Mouse (Mus musculus) forebrain, embryonic 10.5 days (tissue): ENCODE results near the gene Abca4. TPM values are rescaled to one million over a fixed set of nuclear protein-coding genes. Genes with fewer than 3 reads are reported as not detected.
"Not testable (repeated sequence)": the region's sequence is repeated elsewhere in the genome, so short reads cannot be mapped to it uniquely, and the experiment has no call there.

Experiments
- DNase-seq: peaks from one replicate; pipeline ENCODE4 v3.0.0-alpha.2; 2017; ENCODE audit warnings: low spot score; ENCODE audit errors: extremely low spot score
- H3K27ac ChIP-seq: fragments of 300-500 bp; sonication (generic); 2 replicates; pipeline ENCODE4 v1.5.1; 2016; ENCODE audit warnings: mild to moderate bottlenecking
- H3K27me3 ChIP-seq: fragments of 300-500 bp; sonication (generic); 2 replicates; pipeline ENCODE4 v1.6.1; 2016; ENCODE audit warnings: mild to moderate bottlenecking; ENCODE audit not compliant: poor library complexity, severe bottlenecking
- H3K36me3 ChIP-seq: fragments of 300-500 bp; sonication (generic); replicated peaks from 2 replicates; pipeline ENCODE4 v1.6.1; 2016; ENCODE audit warnings: mild to moderate bottlenecking, moderate library complexity
- H3K4me1 ChIP-seq: fragments of 300-500 bp; sonication (generic); 2 replicates; pipeline ENCODE4 v1.6.1; 2016
- H3K4me3 ChIP-seq: fragments of 300-500 bp; sonication (generic); 2 replicates; pipeline ENCODE4 v1.5.1; 2016; ENCODE audit warnings: mild to moderate bottlenecking, moderate library complexity
- H3K9me3 ChIP-seq: fragments of 300-500 bp; sonication (generic); 2 replicates; pipeline ENCODE4 v1.6.1; 2016; ENCODE audit warnings: mild to moderate bottlenecking, moderate library complexity
- WGBS: fragments of 180-500 bp; shearing (Covaris S2); methylation state at CpG from one replicate; pipeline ENCODE4 v1.1.7; 2016; 5-methylcytosine and 5-hydroxymethylcytosine counted together
- polyA plus RNA-seq: library from polyadenylated mRNA; unstranded; fragments of >200 nt; fragmentation: Nextera tagmentation; extraction: Ambion mirVana; gene quantifications from 2 replicates; pipeline ENCODE4 v1.2.1, GENCODE M21; 2016

Gene Abca4
- polyA plus RNA-seq, 1 experiment from 2014 or later = 1.7 TPM

DNA sequence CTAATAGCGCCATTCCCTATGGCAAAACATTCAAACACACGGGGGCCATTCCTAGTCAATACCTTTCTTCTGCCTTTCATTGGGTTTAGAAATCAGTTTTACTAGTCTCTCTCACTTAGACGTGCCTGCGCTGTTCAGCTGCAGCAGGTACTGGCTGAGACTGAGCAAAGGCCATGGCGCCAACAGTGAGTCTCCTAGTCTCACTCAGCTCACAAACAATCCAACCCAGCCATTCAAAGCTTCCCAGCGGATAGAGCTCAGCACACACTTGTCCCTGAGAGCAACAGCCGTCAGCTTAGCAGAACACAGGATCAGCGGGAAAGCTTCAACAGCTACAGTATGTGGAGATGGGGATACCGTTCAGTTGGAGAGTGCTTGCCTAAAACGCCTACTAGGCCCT is 27.5 kb downstream of the Abca4 start:
- no peak for DNase-seq
- no peak overlapping the region for H3K4me3 ChIP-seq
- peaks cover 51% of the 10 kb centered on the region for H3K27me3 ChIP-seq
- H3K9me3 ChIP-seq = no peaks in the 10 kb centered on the region
- WGBS = 71% methylated on average over 10 of the region's 10 CpGs
- peaks cover 30% of the 10 kb centered on the region for H3K4me1 ChIP-seq
- H3K36me3 ChIP-seq = no peaks in the 10 kb centered on the region
- no peak overlapping the region for H3K27ac ChIP-seq

DNA sequence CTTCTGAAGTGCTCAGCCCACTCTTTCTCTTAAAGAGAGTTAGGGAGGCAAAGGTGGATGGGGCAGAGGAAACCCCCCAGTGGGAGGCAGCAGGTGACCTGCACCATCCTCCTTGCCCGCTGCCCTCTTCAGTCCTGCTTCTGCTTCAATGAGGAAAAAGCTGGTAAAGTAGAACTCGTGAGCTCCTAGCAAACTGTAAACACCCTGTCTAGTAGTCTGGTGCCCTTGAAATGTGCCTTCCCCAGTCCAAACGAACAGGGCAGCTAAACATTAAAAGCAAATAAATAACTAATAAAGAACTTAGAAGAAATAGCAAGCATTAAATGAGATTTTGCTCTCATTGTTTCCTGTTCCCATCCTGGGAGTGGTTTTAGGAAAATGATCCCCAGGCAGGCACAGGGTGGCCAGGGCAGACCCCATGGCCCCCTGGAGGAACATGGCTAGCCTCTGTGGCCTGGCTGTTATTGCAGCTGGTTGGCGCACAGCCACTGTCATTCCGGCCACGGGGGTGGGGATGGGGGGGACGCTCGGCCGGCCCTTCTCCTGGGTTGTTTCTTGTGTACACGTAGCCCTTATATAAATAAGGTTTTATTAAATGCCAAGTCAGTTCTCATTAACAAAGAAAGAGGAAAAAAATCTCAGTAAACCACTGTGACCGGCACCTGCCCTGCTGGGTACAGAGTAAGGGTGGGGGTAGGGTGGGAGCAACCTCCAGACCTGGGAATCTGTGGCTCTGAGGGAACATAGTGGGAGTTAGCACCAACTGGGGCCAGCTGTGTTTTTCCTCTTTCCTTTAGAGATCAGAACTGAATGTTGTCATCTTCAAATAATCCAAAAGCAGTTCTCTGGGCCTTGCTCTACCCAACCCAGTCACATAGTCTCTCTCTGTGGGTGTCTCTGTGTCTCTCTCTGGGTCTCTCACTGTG is 28.7 kb downstream of the Abca4 start:
- Histone ChIP-seq H3K9me3 (no peaks in the 10 kb centered on the region), H3K4me1 (peaks cover 34% of the 10 kb centered on the region), H3K27ac (no peak overlapping the region), H3K36me3 (no peaks in the 10 kb centered on the region), H3K27me3 (peaks cover 53% of the 10 kb centered on the region), H3K4me3 (no peak overlapping the region)
- WGBS = 61% methylated on average over 11 of the region's 11 CpGs
- DNase-seq = peak; percentile 21

DNA sequence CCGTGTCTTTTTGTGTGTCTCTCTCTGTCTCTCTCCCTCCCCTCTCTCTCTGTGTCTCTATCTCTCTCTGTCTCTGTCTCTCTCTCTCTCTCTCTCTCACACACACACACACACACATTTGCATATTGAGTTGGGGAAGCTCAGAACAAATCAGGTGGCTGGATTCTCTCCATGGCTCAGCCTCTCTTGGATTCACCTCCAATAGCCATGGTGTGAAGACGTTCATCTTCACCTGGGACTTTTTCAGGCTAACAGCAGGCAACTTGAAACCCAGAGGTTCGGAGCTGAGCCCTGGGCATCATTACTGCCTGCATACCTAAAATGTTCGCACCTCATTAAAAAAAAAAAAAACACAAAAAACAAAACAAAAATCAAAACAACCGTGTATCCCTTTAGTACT is 29.4 kb downstream of the Abca4 start:
- Histone ChIP-seq H3K36me3 (no peaks in the 10 kb centered on the region), H3K9me3 (no peaks in the 10 kb centered on the region), H3K27ac (no peak overlapping the region), H3K4me1 (peaks cover 41% of the 10 kb centered on the region), H3K27me3 (peaks cover 60% of the 10 kb centered on the region), H3K4me3 (no peak overlapping the region)
- DNase-seq = no peak
- 68% methylated on average over 5 of the region's 5 CpGs for WGBS

DNA sequence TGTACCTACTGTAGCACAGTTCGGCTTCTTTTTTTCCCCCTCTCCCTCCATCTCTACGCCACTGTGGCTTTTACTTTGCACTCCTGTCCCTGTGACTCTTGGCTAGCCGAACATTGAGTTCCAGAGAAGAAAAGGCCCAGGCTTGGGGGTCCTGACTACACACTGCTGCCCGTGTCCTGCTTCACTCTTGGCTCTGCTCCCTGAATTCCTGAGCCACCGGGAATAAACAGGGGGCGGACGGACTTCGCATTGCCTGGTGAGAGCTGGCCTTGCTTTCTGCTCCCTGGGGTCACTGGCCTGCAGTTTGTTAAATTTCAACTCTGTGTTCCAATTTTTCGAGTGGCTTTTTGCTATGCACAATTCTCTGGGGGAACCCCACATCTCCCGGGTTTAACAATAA is 30.1 kb downstream of the Abca4 start:
- no peaks in the 10 kb centered on the region for H3K36me3 ChIP-seq
- 30% methylated on average over 10 of the region's 10 CpGs for WGBS
- DNase-seq = no peak
- H3K4me1 ChIP-seq = peaks cover 42% of the 10 kb centered on the region
- no peaks in the 10 kb centered on the region for H3K9me3 ChIP-seq
- peaks cover 68% of the 10 kb centered on the region for H3K27me3 ChIP-seq
- peak overlapping the region; percentile 56; the same call in 1 of the 2 replicates for H3K27ac ChIP-seq
- H3K4me3 ChIP-seq = no peak overlapping the region

DNA sequence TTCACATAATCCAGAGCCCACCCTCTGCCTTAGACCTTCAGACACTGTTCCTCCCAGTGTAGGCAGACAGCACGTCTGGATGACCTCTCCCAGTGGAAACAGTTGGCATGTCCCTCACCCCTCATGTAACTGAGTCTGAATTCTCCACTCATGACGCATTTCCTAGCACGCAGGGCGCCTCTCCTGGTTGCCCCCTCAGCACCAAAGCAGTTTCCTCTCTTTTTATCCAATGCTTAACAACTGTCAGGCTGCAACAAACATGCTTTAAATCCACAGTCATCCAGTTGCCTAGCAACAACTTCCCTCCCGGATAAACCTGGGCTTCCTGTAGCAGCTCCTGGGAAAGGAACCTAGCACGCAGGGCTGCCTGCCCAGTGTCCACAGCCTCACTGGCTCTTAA is 33.9 kb downstream of the Abca4 start:
- Histone ChIP-seq H3K9me3 (no peaks in the 10 kb centered on the region), H3K4me3 (no peak overlapping the region), H3K27ac (no peak overlapping the region), H3K27me3 (peaks cover 90% of the 10 kb centered on the region), H3K4me1 (peaks cover 35% of the 10 kb centered on the region), H3K36me3 (no peaks in the 10 kb centered on the region)
- no peak for DNase-seq
- WGBS = 41% methylated on average over 6 of the region's 6 CpGs

DNA sequence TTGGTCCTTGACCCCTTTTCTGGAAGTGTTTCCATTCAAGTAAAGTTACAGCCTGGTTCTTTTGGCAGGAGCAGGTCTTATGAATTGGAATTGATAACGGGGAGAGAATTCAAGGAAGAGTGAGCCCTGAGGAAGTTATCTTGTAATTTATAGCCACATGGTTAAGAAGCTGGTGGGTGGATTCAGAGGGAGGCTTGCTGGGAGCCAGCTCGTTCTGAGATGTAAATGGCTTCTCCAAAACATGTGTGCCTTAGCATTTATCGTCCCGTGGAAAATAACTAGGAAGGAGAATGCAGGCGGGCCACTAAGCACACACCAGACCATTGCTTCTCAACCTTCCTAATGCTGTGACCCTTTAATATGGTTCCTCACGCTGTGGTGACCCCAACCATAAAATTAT is 34.9 kb downstream of the Abca4 start:
- H3K27me3 ChIP-seq = peaks cover 91% of the 10 kb centered on the region
- 90% methylated on average over 6 of the region's 6 CpGs for WGBS
- no peak for DNase-seq

DNA sequence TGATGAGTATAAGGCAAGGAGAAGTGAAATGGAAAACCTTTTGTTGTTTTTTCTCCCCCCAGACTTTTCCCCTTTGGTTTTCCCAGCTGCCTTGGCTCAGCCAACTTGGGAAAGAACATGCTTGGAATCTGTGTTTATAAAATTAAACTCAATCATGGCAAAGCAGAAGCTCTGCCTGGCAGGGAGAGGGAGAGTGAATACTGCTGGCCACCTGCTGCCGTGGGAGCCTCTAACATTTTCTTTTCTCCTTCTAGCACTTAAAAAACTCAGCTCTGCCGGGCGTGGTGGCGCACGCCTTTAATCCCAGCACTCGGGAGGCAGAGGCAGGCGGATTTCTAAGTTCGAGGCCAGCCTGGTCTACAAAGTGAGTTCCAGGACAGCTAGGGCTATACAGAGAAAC is 37.4 kb downstream of the Abca4 start:
- Histone ChIP-seq H3K4me1 (peaks cover 38% of the 10 kb centered on the region), H3K27me3 (peaks cover 79% of the 10 kb centered on the region)
- H3K9me3 ChIP-seq, DNase-seq, H3K27ac ChIP-seq, H3K4me3 ChIP-seq, H3K36me3 ChIP-seq: not testable (repeated sequence)
- WGBS = 90% methylated on average over 8 of the region's 8 CpGs

More for the DNA sequence above, 34.9 kb downstream of the Abca4 start:
- Histone ChIP-seq H3K4me1 (peaks cover 26% of the 10 kb centered on the region), H3K36me3 (no peaks in the 10 kb centered on the region), H3K4me3 (no peak overlapping the region), H3K9me3 (no peaks in the 10 kb centered on the region), H3K27ac (no peak overlapping the region)

DNA sequence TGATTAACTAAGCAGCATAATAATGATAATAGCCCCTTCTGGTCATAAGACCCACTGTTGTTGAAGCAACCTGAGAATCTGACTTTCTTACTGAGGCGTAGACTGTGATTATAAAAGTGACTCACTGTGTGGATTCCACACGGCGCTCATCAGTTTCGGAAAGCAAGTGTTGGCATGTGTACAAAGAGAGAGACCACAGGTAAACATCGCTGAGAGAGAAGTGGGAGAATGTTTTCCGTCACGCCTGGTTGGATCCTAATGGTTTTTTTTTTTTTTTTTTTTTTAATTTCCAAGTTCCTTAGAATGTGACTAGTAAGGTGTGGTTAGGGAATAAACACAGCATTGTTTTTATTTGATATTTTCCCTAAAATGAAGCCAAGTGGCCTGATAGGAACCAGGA is 38.1 kb downstream of the Abca4 start:
- Histone ChIP-seq H3K27ac (no peak overlapping the region), H3K4me1 (peaks cover 45% of the 10 kb centered on the region), H3K27me3 (peaks cover 84% of the 10 kb centered on the region), H3K4me3 (no peak overlapping the region), H3K9me3 (no peaks in the 10 kb centered on the region), H3K36me3 (no peaks in the 10 kb centered on the region)
- no peak for DNase-seq
- WGBS = 88% methylated on average over 7 of the region's 7 CpGs

DNA sequence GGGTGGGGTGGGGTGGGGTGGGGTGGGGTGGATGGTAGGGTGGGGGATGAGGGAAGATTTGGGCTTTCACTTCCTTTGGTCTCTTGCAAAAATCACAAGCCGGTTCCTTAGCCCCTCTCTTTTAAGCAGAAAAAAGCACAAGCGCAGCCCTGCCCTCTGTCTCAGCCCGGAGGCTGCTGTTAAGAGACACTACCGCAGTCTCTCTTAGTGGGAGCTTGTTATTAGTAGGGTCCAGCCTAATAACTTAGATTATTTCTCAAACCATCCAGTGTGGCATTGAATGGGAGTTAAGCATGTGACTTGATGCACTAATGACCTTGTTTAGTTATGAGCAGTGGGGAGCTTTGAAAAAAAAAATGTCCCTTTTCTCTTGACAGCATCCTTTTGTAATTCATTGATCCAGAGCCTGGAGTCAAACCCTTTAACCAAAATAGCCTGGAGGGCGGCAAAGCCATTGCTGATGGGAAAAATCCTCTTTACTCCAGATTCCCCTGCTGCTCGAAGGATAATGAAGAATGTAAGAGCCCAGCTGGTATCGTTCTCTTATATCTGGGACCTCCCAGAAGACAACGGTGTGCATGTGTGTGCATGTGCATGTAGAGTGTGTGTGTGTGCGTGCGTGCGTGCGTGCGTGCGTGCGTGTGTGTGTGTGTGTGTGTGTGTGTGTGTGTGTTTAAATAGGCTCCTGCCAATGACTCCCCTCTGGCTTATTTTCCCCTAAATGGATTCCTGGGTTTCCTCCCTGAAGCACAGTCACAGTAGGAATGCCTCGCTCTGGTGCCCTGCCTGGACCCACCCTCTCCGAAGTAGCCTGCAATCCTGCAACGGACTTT is 41.1 kb downstream of the Abca4 start:
- H3K36me3 ChIP-seq = no peaks in the 10 kb centered on the region
- H3K27me3 ChIP-seq = peaks cover 88% of the 10 kb centered on the region
- peak; percentile 29 for DNase-seq
- H3K9me3 ChIP-seq = no peaks in the 10 kb centered on the region
- WGBS = 32% methylated on average over 18 of the region's 18 CpGs
- H3K4me1 ChIP-seq = peaks cover 36% of the 10 kb centered on the region
- H3K27ac ChIP-seq = 0 out of 2 replicates have a peak overlapping the region, but pooled peaks have one; percentile 44
- peak overlapping the region; percentile 22; the same call in 1 of the 2 replicates for H3K4me3 ChIP-seq

DNA sequence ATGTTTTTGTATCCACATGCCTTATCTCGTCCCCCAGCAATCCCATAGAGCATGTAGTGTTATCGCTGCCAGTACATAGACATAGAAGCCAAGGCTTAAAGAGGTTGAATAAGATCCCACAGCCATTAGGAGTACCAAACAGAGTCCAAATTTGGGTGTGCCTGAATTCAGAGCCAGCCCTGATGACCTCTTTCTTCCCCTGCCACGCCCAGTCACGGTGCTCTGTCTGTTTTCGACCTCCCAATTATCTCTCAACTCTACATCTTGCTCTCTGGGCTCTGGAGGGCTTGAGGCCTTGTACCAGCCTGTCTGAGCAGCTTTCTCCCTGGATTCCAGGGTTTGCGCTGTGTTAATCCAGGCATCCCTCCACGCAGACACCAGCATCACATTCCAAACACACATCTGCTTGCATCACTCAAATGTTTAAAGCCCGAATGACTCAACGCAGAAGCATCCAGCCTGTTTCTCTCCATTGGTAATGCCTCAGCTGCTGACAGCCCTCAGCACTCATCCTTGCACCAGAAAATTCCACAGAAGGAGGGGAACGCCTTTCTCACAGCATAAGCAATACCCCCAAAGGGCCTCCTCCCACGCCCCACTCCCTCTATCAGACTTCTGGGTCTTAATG is 43.9 kb downstream of the Abca4 start:
- H3K9me3 ChIP-seq = no peaks in the 10 kb centered on the region
- 86% methylated on average over 11 of the region's 11 CpGs for WGBS

DNA sequence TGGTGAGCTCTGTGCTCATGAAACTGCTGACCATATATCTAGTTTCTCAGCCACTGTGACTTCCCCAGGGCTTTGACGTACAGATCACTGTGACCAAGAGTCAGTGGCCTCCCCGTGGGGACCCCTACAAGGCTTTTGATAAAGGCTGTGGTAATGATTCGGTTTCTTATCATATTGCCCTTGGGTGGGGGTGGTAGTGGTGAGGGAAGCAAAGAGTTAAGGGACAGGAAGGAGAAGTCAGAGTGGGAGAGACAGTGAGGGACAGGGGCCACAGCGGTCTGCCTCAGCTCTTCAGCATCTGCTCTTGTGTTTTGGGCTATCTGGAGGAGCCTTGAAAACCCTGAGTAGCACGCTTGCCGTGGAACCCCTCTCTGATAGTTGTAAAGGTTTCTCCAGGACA is 46.1 kb downstream of the Abca4 start:
- Histone ChIP-seq H3K4me3 (no peak overlapping the region), H3K27me3 (peaks cover 62% of the 10 kb centered on the region), H3K36me3 (no peaks in the 10 kb centered on the region), H3K9me3 (no peaks in the 10 kb centered on the region), H3K4me1 (peaks cover 19% of the 10 kb centered on the region), H3K27ac (no peak overlapping the region)
- no peak for DNase-seq
- WGBS = 87% methylated on average over 6 of the region's 6 CpGs

More for the DNA sequence above, 43.9 kb downstream of the Abca4 start:
- Histone ChIP-seq H3K4me1 (peaks cover 31% of the 10 kb centered on the region), H3K4me3 (no peak overlapping the region), H3K27me3 (peaks cover 76% of the 10 kb centered on the region), H3K36me3 (no peaks in the 10 kb centered on the region), H3K27ac (no peak overlapping the region)
- no peak for DNase-seq

DNA sequence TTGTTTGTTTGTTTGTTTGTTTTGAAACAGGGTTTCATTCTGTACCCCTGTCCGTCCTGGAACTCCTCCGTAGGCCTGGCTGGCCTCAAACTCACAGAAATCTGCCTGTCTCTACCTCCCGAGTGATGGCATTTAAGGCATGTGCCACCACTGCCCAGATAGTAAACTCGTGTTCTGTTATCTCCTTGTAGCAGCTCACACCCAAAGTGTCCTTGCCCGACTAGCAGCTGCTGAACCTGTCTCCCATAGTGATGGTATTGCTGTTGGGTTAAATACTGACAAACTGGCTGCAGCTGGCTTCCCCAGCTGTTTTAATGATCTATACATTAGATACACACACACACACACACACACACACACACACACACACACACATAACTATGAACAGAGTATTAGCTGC is 55.5 kb downstream of the Abca4 start:
- peaks cover 42% of the 10 kb centered on the region for H3K27me3 ChIP-seq
- no peaks in the 10 kb centered on the region for H3K9me3 ChIP-seq
- 84% methylated on average over 5 of the region's 5 CpGs for WGBS
- no peak overlapping the region for H3K27ac ChIP-seq
- no peak overlapping the region for H3K4me3 ChIP-seq
- no peak for DNase-seq
- peaks cover 35% of the 10 kb centered on the region for H3K4me1 ChIP-seq
- H3K36me3 ChIP-seq = no peaks in the 10 kb centered on the region
